Mouse (Mus musculus) lung, adult 2 months (tissue): ENCODE data around the gene Dusp6.

ENCODE experiments used
- CTCF ChIP-seq: fragments of 200-500 bp; IDR thresholded peaks from 2 replicates; pipeline ENCODE4 v1.5.1; 2011; ENCODE audit warnings: mild to moderate bottlenecking, low read length, control low read depth; ENCODE audit not compliant: insufficient read depth
- POLR2A ChIP-seq: fragments of 200-500 bp; IDR thresholded peaks from 2 replicates; pipeline ENCODE4 v1.6.1; 2011; ENCODE audit warnings: low read depth, mild to moderate bottlenecking, control low read depth, low read length, borderline replicate concordance; ENCODE audit errors: extremely low read depth

DNA sequence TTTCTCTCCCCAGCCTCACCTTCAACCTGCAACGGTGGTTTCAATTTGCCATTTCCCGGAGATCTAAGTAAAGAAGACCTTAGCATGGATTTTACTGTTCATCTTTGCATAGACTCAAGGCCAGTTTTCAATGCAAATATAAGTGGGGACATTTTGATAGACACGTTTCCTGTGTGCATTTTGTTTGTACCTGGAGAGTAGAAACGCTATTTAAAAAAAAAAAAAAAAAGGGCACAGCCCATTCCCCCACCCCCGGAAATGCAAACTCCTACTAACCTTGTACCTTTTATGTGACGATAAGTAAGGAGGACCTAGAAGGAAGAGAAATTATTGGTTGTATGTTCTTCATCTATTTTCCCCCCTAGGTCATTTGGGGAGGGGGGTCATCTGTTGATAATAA lies 24.2 kb downstream of the Dusp6 start:
- no peak for TF ChIP-seq CTCF
- no peak for TF ChIP-seq POLR2A
